ENCODE assay signal across 8 mouse cellular contexts in the genomic region with DNA sequence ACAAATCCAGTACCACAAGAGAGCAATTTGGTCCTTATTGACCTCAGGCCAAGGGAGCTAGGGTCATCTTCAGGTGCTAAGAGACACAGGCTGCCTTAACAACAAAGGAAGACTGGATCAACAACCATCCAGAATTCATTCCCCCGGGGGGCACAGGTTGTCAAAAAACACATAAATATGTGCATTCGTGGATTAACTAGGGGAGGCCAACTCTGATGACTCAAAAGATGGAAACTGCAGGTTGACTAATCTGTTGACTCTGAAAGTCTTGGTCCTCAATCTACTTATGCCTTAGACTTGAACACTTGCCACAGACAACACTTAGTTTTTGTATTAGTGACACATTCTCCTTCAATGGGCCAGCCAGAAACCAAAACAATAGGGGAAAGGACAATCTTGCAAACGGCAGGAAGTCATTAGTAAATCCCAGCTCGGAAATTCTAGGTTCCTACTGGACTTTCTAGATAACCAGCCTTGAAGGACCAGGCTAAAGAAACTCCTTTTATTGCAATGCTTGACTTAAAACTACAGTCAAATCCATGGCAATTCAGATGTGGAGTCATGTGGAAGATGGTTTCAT.
A peak's percentile ranks its signal among the peaks of the same experiment; 100 is the strongest.
DNase-seq lines count a peak whose midpoint lies in the region; ATAC-seq and TF ChIP-seq lines count a peak whose summit lies in the region.

No protein-coding gene starts in this region.

- no peaks in the 10 kb centered on the region for H3K36me3 ChIP-seq in forebrain, embryonic 15.5 days
- H3K36me3 ChIP-seq in intestine, postnatal 0 days (ENCODE audit: control insufficient read depth, insufficient read depth): no peaks in the 10 kb centered on the region
- H3K36me3 ChIP-seq in midbrain, embryonic 13.5 days: no peaks in the 10 kb centered on the region

- peak overlapping the region; percentile 76 for H3K27ac ChIP-seq in gastrocnemius, adult 2 months
- no peak overlapping the region for H3K27ac ChIP-seq in forebrain, embryonic 15.5 days (replicated peaks)
- no peak overlapping the region for H3K27ac ChIP-seq in intestine, postnatal 0 days (ENCODE audit: low read depth, low read length)
- no peak overlapping the region; the same call in 1 of the 2 replicates for H3K27ac ChIP-seq in midbrain, embryonic 13.5 days

- 56% methylated on average over 4 of the region's 4 CpGs for WGBS in forebrain, embryonic 15.5 days
- WGBS in intestine, postnatal 0 days: 68% methylated on average over 4 of the region's 4 CpGs
- 62% methylated on average over 4 of the region's 4 CpGs for WGBS in midbrain, embryonic 13.5 days

- peak overlapping the region; percentile 82; the same call in 1 of the 2 replicates for H3K9ac ChIP-seq in forebrain, embryonic 15.5 days (replicated peaks)
- no peak overlapping the region for H3K9ac ChIP-seq in intestine, postnatal 0 days (ENCODE audit: low read depth, low read length)
- 0 out of 2 replicates have a peak overlapping the region, but pooled peaks have one; percentile 77 for H3K9ac ChIP-seq in midbrain, embryonic 13.5 days (replicated peaks)

- intact Hi-C loops in gastrocnemius, adult 2 months (cut with DNase I): loop anchor here (2.0 kb wide), 1 partner anchor 118 kb away; no protein-coding TSS in a partner anchor
- intact Hi-C loops in gastrocnemius, postnatal 14 days (cut with DNase I; ENCODE audit: low total_unique reads): no loop called here

- H3K4me1 ChIP-seq in forebrain, embryonic 15.5 days: peaks cover 10% of the 10 kb centered on the region
- no peaks in the 10 kb centered on the region for H3K4me1 ChIP-seq in intestine, postnatal 0 days (replicated peaks; ENCODE audit: control insufficient read depth, insufficient read depth, low read length)
- peaks cover 9% of the 10 kb centered on the region; the same call in 1 of the 2 replicates for H3K4me1 ChIP-seq in midbrain, embryonic 13.5 days (replicated peaks)

- ATAC-seq in forebrain, embryonic 15.5 days (replicated peaks): no peak
- no peak for ATAC-seq in intestine, postnatal 0 days
- ATAC-seq in midbrain, embryonic 13.5 days: no peak

- H3K4me3 ChIP-seq in gastrocnemius, adult 2 months: peak overlapping the region; percentile 63
- H3K4me3 ChIP-seq in forebrain, embryonic 15.5 days: peak overlapping the region; percentile 50
- H3K4me3 ChIP-seq in intestine, postnatal 0 days (ENCODE audit: low read depth, low read length): peak overlapping the region; percentile 39; the same call in 1 of the 2 replicates
- H3K4me3 ChIP-seq in midbrain, embryonic 13.5 days (replicated peaks): peak overlapping the region; percentile 51

- peak overlapping the region; percentile 77 for H3K4me2 ChIP-seq in forebrain, embryonic 15.5 days (replicated peaks)
- H3K4me2 ChIP-seq in intestine, postnatal 0 days (replicated peaks; ENCODE audit: low read depth): peak overlapping the region; percentile 72
- peak overlapping the region; percentile 65 for H3K4me2 ChIP-seq in midbrain, embryonic 13.5 days (replicated peaks)

- H3K27me3 ChIP-seq in forebrain, embryonic 15.5 days: no peaks in the 10 kb centered on the region
- H3K27me3 ChIP-seq in intestine, postnatal 0 days (replicated peaks; ENCODE audit: control insufficient read depth, insufficient read depth, low read length): peaks cover 9% of the 10 kb centered on the region
- H3K27me3 ChIP-seq in midbrain, embryonic 13.5 days: peaks cover 8% of the 10 kb centered on the region; the same call in 1 of the 2 replicates

- no peaks in the 10 kb centered on the region for H3K9me3 ChIP-seq in forebrain, embryonic 15.5 days
- H3K9me3 ChIP-seq in intestine, postnatal 0 days (ENCODE audit: control insufficient read depth): no peaks in the 10 kb centered on the region
- no peaks in the 10 kb centered on the region for H3K9me3 ChIP-seq in midbrain, embryonic 13.5 days

- no peak for DNase-seq in gastrocnemius, adult 2 months
- no peak for DNase-seq in gastrocnemius, postnatal 14 days
- DNase-seq in thymus, adult 18-20 months: no peak
- DNase-seq in left cerebral cortex, adult 18-20 months (ENCODE audit: low spot score in 2 of 2): no peak
- DNase-seq in right cerebral cortex, postnatal 25 days: no peak

- no peak for TF ChIP-seq CTCF in gastrocnemius, adult 2 months (IDR thresholded peaks at IDR 0.05)
- TF ChIP-seq CTCF in intestine, postnatal 0 days (IDR thresholded peaks at IDR 0.05; ENCODE audit: low read depth): no peak
